Mouse (Mus musculus) hindbrain, postnatal 0 days (tissue): Measurements from ENCODE around the gene Padi4. TPM values are rescaled to one million over a fixed set of nuclear protein-coding genes. Genes with fewer than 3 reads are reported as not detected.
A peak's percentile ranks its signal among the peaks of the same experiment; 100 is the strongest.

ENCODE experiments used
- ATAC-seq: fragments of 200-750 bp; cut with Nextera tagmentation; 2 replicates; pipeline ENCODE4 v1.8.0; 2017; ENCODE audit warnings: mild to moderate bottlenecking, moderate TSS enrichment, moderate library complexity
- DNase-seq: peaks from one replicate; pipeline ENCODE4 v3.0.0-alpha.2; 2015; ENCODE audit warnings: low spot score
- H3K27ac ChIP-seq: fragments of 300-500 bp; sonication (generic); 2 replicates; pipeline ENCODE4 v1.5.1; 2014; ENCODE audit warnings: mild to moderate bottlenecking
- H3K27me3 ChIP-seq: fragments of 300-500 bp; sonication (generic); 2 replicates; pipeline ENCODE4 v1.6.1; 2014; ENCODE audit warnings: low read length, mixed read lengths; ENCODE audit not compliant: insufficient read depth
- H3K36me3 ChIP-seq: fragments of 300-500 bp; sonication (generic); 2 replicates; pipeline ENCODE4 v1.6.1; 2014; ENCODE audit warnings: low read length, mixed read lengths; ENCODE audit not compliant: insufficient read depth
- H3K4me1 ChIP-seq: fragments of 300-500 bp; sonication (generic); 2 replicates; pipeline ENCODE4 v1.6.1; 2014; ENCODE audit warnings: antibody characterized with exemption, low read length, mixed read lengths; ENCODE audit not compliant: insufficient read depth
- H3K4me2 ChIP-seq: fragments of 300-500 bp; sonication (generic); 2 replicates; pipeline ENCODE4 v1.6.1; 2014; ENCODE audit warnings: low read depth, mild to moderate bottlenecking, low read length, moderate library complexity, mixed read lengths
- H3K4me3 ChIP-seq: fragments of 300-500 bp; sonication (generic); 2 replicates; pipeline ENCODE4 v1.5.1; 2014; ENCODE audit warnings: low read length
- H3K9ac ChIP-seq: fragments of 300-500 bp; sonication (generic); replicated peaks from 2 replicates; pipeline ENCODE4 v1.6.1; 2014; ENCODE audit warnings: mild to moderate bottlenecking, low read length, moderate library complexity, mixed read lengths
- H3K9me3 ChIP-seq: fragments of 300-500 bp; sonication (generic); 2 replicates; pipeline ENCODE4 v1.6.1; 2016; ENCODE audit warnings: low read length, mixed read lengths
- CTCF ChIP-seq: IDR thresholded peaks from 2 replicates; pipeline ENCODE4 v1.5.1; 2016; ENCODE audit warnings: antibody characterized with exemption, control low read depth, low read depth
- WGBS: fragments of 180-500 bp; shearing (Covaris S2); extraction: QIAGEN DNeasy Blood & Tissue Kit; methylation state at CpG from one replicate; pipeline ENCODE4 v1.1.7; 2014; 5-methylcytosine and 5-hydroxymethylcytosine counted together
- polyA plus RNA-seq: library from polyadenylated mRNA; unstranded; fragments of >200 nt; fragmentation: Nextera tagmentation; extraction: Ambion mirVana; gene quantifications from 2 replicates; pipeline ENCODE4 v1.2.1, GENCODE M21; 2015
- total RNA-seq: library from RNA; depleted of rRNA; stranded (reverse); fragments of >200 nt; gene quantifications from 2 replicates; pipeline ENCODE4 v1.2.3, GENCODE M21; 2014

Padi4 gene
- total and polyA plus RNA-seq, 2 experiments from 2014 or later = not detected

- 95% methylated on average over 4 of the region's 4 CpGs for WGBS
- no peak for ATAC-seq
- no peak for TF ChIP-seq CTCF
Observed at GRCm38 (mm10) chr4:140789983-140790382, 15.9 kb upstream of the Padi4 start.

GRCm38 (mm10) chr4:140788983-140789382 is 14.9 kb upstream of the Padi4 start:
- ATAC-seq (no peak), DNase-seq (peak; percentile 66)
- Histone ChIP-seq H3K9me3 (no peaks in the 10 kb centered on the region), H3K4me3 (no peak overlapping the region), H3K9ac (no peak overlapping the region), H3K4me1 (no peaks in the 10 kb centered on the region), H3K36me3 (no peaks in the 10 kb centered on the region), H3K27me3 (no peaks in the 10 kb centered on the region), H3K4me2 (no peak overlapping the region), H3K27ac (no peak overlapping the region)
- 47% methylated on average over 6 of the region's 6 CpGs for WGBS
- peak; percentile 97 for TF ChIP-seq CTCF

More at GRCm38 (mm10) chr4:140789983-140790382, 15.9 kb upstream of the Padi4 start:
- DNase-seq = no peak
- H3K4me1 ChIP-seq = no peaks in the 10 kb centered on the region
- no peaks in the 10 kb centered on the region for H3K36me3 ChIP-seq
- H3K27me3 ChIP-seq = no peaks in the 10 kb centered on the region
- H3K4me2 ChIP-seq = no peak overlapping the region
- H3K27ac ChIP-seq = no peak overlapping the region
- H3K9me3 ChIP-seq = no peaks in the 10 kb centered on the region
- no peak overlapping the region for H3K9ac ChIP-seq
- no peak overlapping the region for H3K4me3 ChIP-seq

GRCm38 (mm10) chr4:140788264-140788663 is 14.2 kb upstream of the Padi4 start:
- TF ChIP-seq CTCF = no peak

GRCm38 (mm10) chr4:140787414-140787813 is 13.4 kb upstream of the Padi4 start:
- WGBS = 75% methylated on average over 4 of the region's 4 CpGs
- Histone ChIP-seq H3K9ac (no peak overlapping the region), H3K9me3 (no peaks in the 10 kb centered on the region), H3K27ac (no peak overlapping the region), H3K27me3 (no peaks in the 10 kb centered on the region), H3K4me2 (no peak overlapping the region), H3K36me3 (no peaks in the 10 kb centered on the region), H3K4me1 (no peaks in the 10 kb centered on the region), H3K4me3 (no peak overlapping the region)
- TF ChIP-seq CTCF = no peak
- DNase-seq (no peak), ATAC-seq (no peak)

More at GRCm38 (mm10) chr4:140788264-140788663, 14.2 kb upstream of the Padi4 start:
- no peak overlapping the region for H3K4me3 ChIP-seq
- no peak overlapping the region for H3K9ac ChIP-seq
- H3K27ac ChIP-seq = no peak overlapping the region
- no peaks in the 10 kb centered on the region for H3K36me3 ChIP-seq
- 81% methylated on average over 6 of the region's 6 CpGs for WGBS
- no peak for DNase-seq
- ATAC-seq = no peak
- H3K4me1 ChIP-seq = no peaks in the 10 kb centered on the region
- no peaks in the 10 kb centered on the region for H3K27me3 ChIP-seq
- H3K9me3 ChIP-seq = no peaks in the 10 kb centered on the region
- H3K4me2 ChIP-seq = no peak overlapping the region

- 75% methylated on average over 5 of the region's 5 CpGs for WGBS
- no peak for TF ChIP-seq CTCF
- ATAC-seq = no peak
Observed at GRCm38 (mm10) chr4:140785217-140785616, 11.2 kb upstream of the Padi4 start.

GRCm38 (mm10) chr4:140784292-140784945 is 10.4 kb upstream of the Padi4 start:
- ATAC-seq = no peak
- H3K9me3 ChIP-seq = no peaks in the 10 kb centered on the region
- 0 out of 2 replicates have a peak, but pooled peaks have one; percentile 1 for TF ChIP-seq CTCF
- WGBS = 91% methylated on average over 9 of the region's 9 CpGs
- no peaks in the 10 kb centered on the region for H3K27me3 ChIP-seq
- no peak for DNase-seq
- H3K9ac ChIP-seq = no peak overlapping the region
- no peaks in the 10 kb centered on the region for H3K4me1 ChIP-seq
- H3K27ac ChIP-seq = no peak overlapping the region
- H3K36me3 ChIP-seq = no peaks in the 10 kb centered on the region
- H3K4me2 ChIP-seq = no peak overlapping the region
- no peak overlapping the region for H3K4me3 ChIP-seq

More at GRCm38 (mm10) chr4:140785217-140785616, 11.2 kb upstream of the Padi4 start:
- Histone ChIP-seq H3K27ac (no peak overlapping the region), H3K4me1 (no peaks in the 10 kb centered on the region), H3K4me3 (no peak overlapping the region), H3K4me2 (no peak overlapping the region), H3K36me3 (no peaks in the 10 kb centered on the region), H3K9ac (no peak overlapping the region), H3K27me3 (no peaks in the 10 kb centered on the region), H3K9me3 (no peaks in the 10 kb centered on the region)
- no peak for DNase-seq

- WGBS = 92% methylated on average over 9 of the region's 9 CpGs
- Histone ChIP-seq H3K36me3 (no peaks in the 10 kb centered on the region), H3K27me3 (no peaks in the 10 kb centered on the region), H3K9ac (no peak overlapping the region), H3K9me3 (no peaks in the 10 kb centered on the region), H3K27ac (no peak overlapping the region), H3K4me3 (no peak overlapping the region), H3K4me1 (no peaks in the 10 kb centered on the region), H3K4me2 (no peak overlapping the region)
- ATAC-seq (no peak), DNase-seq (no peak)
- no peak for TF ChIP-seq CTCF
Observed at GRCm38 (mm10) chr4:140782821-140783220, 8.8 kb upstream of the Padi4 start.
